Mouse (Mus musculus) frontal cortex, postnatal 14 days (tissue): Measurements from ENCODE around the gene BC049352.
A peak's percentile ranks its signal among the peaks of the same experiment; 100 is the strongest.

Experiments
- DNase-seq, 2 experiments: peaks; one replicate each; pipeline ENCODE4 v3.0.0; 2022; ENCODE audit warnings: low spot score in 2 of 2

The BC049352 gene

DNA sequence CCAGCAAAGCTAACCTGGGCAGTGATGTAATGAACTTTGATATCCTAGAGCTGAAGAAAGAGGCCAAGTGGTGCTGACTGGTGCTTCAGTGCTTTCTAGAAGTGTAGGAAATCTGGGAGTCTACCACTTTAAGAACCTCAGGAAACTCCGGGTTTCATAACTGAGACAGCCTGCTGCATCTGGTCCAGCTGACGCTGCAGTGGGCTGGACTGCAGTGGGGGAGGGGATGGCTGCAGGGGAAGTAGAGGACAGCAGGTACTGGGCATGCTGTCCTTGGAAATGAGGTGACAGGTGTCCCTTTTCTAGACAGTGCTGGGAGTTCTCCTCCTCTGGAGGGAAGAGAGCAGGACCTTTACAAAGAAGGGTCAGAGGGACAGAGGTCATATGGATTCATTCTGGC lies at the start of gene BC049352:
Gene BC049352 (plus strand): TSS at position 238 of the 400 bp plus-strand sequence.
- no peak for DNase-seq

- no peak for DNase-seq
Observed at GRCm38 (mm10) chr9:45133484-45134310, 48.1 kb upstream of the BC049352 start.

GRCm38 (mm10) chr9:45136442-45137169 lies 45.2 kb upstream of the BC049352 start:
- DNase-seq, result no peak

DNA sequence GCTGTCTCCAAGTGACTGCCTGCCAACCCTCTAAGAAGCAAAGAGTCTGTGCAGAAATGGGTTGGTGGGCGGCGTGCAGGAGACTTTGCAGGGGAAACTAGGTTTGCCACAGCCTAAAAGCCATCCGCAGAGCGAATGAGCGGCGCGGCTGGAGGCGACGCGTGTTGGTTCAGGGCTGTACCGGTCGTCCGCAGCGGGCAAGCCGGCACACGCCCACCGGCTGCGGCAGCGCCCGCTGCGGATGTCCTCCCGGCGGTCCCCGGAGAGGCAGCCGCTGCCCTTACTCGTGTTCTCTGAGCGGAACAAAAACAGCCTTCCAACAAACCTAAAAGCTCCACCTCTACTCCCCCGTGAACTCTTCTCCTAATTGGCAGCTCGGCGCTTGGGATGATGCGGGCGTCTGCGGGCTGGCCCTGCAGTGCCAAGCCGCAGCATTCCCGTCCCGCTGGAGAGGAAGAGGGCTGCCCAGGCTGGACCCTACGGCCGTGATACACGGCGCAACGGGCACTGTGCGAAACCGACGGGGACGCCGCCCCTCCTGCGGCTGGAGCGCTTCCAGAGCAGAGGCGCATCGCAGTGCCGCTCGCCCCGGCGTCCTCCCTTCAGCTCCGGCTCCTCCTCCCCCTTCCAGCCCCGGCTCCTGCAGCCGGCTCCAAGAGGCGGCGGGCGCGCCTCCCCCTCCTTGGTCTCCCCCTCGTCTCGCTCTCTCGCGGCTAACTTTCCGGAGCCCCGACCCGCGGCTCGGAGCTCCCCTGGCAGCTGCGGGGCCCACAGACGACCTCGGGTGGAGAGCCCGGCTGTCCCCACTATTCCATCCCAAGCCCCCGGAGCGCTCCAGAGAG lies 43.4 kb upstream of the BC049352 start, which contains the start of gene Scn4b:
Gene Scn4b (plus strand): TSS at position 205 of the 842 bp plus-strand sequence.
- no peak for DNase-seq

- DNase-seq, result no peak
Observed at GRCm38 (mm10) chr9:45139082-45139481, 42.7 kb upstream of the BC049352 start.

GRCm38 (mm10) chr9:45140945-45141344 lies 40.9 kb upstream of the BC049352 start:
- no peak for DNase-seq

GRCm38 (mm10) chr9:45142686-45143085 lies 39.1 kb upstream of the BC049352 start:
- DNase-seq, result no peak

DNA sequence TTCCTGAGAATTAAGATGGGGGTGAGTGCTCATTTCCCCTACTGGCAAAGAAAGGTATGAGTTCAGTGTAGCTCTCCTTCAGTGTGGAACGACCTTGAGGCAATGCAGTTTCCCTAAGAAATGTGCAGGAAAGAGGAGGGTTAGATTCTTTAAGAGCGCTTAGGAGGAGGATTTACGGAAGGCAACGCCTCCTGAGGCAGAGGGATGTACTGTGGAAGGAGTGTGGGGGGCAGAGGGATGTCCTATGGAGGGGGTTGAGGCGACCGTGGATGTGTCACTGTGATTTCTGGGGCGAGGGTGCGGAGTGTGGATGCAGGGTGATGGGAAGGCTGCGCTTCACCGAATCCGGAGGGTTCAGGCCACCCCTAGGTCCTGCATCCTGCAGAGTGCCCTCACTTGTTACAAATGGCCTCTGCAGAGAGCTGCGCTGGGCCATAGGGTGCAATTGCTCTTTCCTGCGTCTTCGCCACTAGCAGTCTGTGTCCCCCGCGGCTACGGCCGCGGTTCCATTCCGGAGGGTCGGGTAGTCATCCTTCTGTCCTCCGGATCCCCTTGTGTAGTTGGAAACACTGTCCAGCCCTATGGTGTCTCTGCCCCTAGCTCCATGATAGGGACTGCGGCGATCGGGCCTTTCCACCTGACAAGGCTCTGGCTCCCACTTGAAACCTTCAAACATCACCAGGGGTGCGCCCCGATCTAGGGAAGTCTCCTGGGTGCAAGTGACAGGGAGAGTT lies 36.1 kb upstream of the BC049352 start:
- DNase-seq, result peak in 1 of 2 experiments; percentile 29

DNA sequence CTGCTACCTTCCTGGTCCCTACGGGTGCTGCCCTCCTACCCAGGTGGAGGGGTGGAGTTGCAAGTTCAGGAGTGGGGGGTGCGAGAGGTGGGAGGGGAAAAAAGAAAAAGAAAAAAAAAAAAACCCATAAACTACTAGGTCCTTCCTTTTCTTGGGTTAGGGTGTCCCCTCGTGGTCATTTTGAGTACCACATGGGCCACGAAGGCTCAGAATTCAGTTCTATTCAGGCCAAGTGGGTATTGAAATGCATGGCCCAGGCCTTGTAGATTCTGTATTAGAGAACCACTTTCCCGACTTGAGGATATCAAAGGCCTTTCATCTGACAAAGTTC lies 35.6 kb upstream of the BC049352 start:
- DNase-seq, result peak; percentile 63 to 83

GRCm38 (mm10) chr9:45150933-45151332 lies 30.9 kb upstream of the BC049352 start:
- DNase-seq, result no peak

DNA sequence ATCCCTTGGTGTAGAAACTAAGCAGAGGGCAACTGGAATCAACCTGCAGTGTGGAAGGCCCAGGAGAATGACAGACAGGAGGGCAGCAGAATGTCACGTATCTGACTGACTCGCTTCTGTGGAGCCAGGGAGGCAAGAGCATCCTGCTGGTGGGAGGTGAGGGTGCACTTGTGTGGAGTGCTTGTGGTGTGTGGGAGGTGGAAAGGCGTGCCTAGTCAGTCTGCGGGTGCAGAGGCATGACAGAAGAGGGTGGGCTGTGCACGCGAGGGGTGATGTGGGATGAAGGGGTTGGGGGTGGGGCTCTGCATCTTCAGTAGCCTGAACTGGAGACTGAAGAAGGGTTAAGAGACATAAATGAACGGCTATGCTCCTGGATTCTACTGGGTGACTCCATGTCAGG lies 28.4 kb upstream of the BC049352 start:
- no peak for DNase-seq

GRCm38 (mm10) chr9:45167903-45168302 lies 13.9 kb upstream of the BC049352 start:
- DNase-seq, result no peak

DNA sequence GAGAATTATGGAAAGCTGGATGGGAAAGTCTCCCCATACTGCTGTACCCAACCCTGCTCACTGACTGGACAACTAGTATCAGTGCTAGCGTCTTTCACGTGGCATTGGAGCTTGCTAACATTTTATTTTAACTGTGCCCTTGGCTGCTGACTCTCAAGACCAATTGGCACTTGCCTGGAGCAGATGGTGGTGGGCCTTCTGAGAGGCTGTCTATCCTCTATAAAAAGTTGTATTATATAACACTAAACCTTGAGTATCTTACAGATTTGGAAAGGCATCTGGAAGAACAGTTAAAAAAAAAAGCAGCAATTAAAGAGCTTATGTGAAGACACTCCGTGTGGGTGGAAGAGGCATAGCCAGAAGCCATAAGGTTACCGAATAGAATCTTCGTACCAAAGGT lies 11.7 kb upstream of the BC049352 start:
- peak in 1 of 2 experiments; percentile 32 for DNase-seq

- DNase-seq, result no peak
Observed at GRCm38 (mm10) chr9:45171073-45171610, 10.7 kb upstream of the BC049352 start.

DNA sequence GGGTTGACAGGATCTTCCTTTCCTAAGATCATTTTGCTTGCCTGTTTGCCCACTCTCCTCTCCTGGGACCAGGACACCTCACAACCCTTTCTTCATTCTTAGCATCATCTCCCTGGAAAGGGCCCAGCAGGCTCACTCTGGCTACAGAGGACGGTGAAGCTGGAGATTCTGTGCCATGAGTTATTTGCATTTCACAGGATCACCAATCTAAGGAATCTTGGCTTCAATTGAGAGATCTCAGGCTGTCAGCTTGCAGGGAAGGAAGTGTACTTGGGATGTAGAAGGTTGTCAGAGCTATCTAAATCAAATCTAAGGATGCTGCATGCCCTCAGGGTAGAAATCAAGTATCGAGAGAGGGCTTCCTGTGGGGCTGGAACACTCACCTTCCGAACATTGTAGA lies 8.3 kb upstream of the BC049352 start:
- no peak for DNase-seq

DNA sequence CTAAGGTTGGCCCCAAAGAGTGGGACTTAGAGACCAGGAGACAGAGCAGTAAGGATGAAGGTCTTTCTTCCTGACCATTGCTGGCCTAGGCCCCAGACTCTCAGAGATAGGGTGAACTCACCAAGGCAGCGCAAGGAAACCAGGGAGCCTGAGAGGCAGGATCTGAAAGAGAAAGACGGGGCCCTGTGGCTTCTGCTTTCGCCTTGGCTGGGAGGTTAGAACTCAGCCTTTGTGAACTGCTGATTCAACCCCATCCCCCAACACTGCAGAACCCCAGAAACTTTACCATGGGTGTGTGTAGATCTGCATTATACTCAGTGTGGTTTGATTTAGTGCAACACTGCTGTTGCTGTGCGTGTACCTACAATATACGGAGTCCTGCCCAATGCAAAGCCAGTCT lies 2.5 kb upstream of the BC049352 start:
- no peak for DNase-seq

- no peak for DNase-seq
Observed at GRCm38 (mm10) chr9:45182521-45182920, 714 bp downstream of the BC049352 start.

GRCm38 (mm10) chr9:45183266-45183665 lies 1.5 kb downstream of the BC049352 start:
- DNase-seq, result no peak

- DNase-seq, result peak; percentile 45 to 75
Observed at GRCm38 (mm10) chr9:45185250-45185649, 3.4 kb downstream of the BC049352 start.

GRCm38 (mm10) chr9:45188570-45189563 lies 7.1 kb downstream of the BC049352 start:
- no peak for DNase-seq
